Mouse (Mus musculus) cortical plate, adult 2 months (tissue): ENCODE data around the gene Plppr3.

Source experiments
- CTCF ChIP-seq: fragments of 200-500 bp; IDR thresholded peaks from 2 replicates; pipeline ENCODE4 v1.5.1; 2011; ENCODE audit warnings: mild to moderate bottlenecking, control low read depth, low read length; ENCODE audit not compliant: insufficient read depth; ENCODE audit errors: extremely low read depth
- POLR2A ChIP-seq: fragments of 200-500 bp; IDR thresholded peaks from 2 replicates; pipeline ENCODE4 v1.6.1; 2011; ENCODE audit warnings: mild to moderate bottlenecking, low read length, control low read depth; ENCODE audit not compliant: insufficient read depth; ENCODE audit errors: extremely low read depth

GRCm38 (mm10) chr10:79877757-79878156, 3.3 kb upstream of the Plppr3 start:
- TF ChIP-seq CTCF (no peak), POLR2A (no peak)
